Mouse (Mus musculus): ENCODE results near the gene Nfyb.
A peak's percentile ranks its signal among the peaks of the same experiment; 100 is the strongest.

The Nfyb gene

DNA sequence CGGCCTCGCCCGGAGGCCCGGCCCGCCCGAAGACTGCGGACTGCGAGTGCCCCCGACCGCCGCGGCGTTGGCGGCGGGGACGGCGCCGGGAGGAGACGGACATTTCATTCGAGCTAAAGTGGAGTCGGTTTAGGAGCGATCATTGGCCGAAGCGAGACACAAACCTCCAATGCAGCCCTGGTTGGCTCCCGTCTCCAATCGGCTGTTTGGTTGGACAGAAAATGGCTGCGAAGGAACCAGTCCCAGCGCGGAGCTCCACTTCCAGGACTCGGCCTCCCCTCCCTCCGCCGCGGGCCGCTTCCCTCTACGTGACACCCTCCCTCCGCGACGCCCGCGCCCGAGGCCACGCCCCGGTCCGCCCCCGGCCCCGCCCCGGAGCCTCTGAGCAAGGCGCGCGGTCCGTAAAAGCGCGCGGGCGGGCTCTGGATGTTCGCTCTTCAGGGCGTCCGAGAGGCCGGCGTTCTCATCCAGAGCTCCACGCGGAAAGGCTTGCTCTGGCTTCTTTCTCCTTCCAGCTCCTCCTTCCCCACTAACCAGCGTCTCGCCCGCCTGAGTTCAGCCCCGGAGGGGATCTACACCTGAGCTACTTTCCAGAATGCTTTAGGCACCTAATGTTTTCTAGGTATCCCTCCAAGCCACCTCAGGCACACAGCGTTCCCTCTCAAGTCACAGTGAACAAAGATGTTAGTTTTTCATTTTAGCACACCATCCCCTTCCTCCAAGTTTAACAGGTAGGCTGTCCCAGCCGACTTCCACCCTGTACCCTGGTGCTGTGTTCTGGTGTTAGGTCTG is at the start of gene Nfyb:
Gene Nfyb (minus strand): TSS at position 305 of the 792 bp plus-strand sequence.
- DNase-seq (ENCODE audit: low read depth, low spot score) = peak; percentile 97

DNA sequence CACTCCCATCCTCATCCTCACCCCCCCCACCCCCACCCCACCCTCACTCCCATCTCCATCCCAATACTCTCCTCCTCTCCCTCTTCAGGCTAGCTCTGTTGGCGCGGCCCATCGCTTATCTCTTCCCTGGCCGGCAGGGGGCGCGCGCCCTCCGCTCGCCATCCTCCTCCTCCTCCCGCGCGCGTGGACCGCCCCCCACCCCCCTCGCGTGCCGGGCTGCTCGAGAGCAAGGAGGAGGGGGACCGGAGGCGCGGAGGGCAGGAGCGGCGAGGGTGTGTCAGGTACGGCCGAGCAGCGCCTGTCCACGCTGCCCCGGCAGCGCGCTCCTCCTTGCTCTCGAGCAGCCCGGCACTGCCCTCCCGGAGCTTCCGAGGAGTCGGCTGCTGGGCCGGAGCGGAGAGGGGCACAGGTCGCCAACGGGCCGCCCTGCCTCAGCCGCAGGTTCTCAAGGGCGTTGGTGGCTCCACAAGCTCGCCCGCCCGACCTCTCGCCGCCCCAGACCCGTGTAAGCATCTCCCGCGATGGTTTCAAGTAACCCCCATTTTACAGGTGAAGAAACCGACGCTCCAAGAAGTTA is 48.0 kb upstream of the Nfyb start:
- DNase-seq (ENCODE audit: low read depth, low spot score) = peak; percentile 79

DNA sequence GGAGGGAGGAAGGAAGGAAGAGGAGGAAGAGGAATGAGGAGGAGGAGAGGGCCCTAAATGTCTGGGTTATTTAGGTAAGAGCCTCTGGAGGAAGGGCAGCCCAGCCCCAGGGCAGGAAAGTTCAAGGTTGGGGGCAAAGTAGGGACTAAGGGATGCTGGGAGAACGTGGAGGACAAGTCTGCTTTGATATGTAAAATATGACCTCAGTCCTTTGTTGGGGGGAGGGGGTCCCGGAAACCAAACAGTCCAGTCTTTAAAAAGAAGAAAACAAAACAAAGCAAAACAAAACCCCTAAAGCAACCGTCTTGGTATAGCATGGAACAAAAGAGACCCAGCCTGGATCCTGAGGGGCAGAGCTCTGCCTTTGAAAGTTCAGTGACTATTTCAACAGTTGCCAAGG is 45.4 kb upstream of the Nfyb start:
- no peak for DNase-seq (ENCODE audit: low read depth, low spot score)

DNA sequence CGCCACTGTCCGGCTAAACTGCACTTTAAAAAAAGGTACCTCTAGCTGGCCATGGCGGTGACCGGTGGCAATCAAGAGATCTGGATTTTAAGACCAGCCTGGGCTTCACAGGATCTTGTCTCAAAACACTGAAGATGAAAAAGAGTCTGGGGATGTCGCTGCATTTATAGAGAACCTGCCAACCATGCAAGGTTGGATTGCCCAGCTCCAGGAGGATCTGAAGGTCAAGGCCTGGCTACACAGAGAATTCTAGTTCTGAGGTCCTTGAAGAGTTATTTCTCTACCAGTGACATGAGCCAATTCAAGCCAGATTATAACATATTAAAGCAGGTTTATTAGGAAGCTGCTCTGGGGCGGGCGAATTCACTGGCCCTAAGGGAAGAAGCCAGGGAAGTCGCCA is 44.9 kb upstream of the Nfyb start:
- no peak for DNase-seq (ENCODE audit: low read depth, low spot score)

DNA sequence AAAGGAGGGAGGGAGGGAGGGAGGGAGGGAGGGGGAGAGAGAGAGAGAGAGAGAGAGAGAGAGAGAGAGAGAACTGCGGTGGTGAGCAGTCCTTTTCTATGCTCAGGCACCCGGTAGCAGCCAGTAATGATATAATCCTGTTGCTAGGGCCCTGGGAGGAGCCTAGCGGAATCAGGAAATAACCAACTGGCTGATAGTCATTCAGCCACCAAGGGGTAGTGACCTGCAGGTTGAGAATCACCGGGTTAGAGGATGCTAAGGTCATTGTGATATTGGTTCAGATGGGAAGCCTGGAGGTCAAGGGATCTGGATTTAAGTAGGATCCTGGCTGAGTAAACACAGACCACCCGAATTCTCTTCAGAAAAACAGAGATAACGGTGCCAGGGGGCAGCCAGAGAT is 44.2 kb upstream of the Nfyb start:
- no peak for DNase-seq (ENCODE audit: low read depth, low spot score)

DNA sequence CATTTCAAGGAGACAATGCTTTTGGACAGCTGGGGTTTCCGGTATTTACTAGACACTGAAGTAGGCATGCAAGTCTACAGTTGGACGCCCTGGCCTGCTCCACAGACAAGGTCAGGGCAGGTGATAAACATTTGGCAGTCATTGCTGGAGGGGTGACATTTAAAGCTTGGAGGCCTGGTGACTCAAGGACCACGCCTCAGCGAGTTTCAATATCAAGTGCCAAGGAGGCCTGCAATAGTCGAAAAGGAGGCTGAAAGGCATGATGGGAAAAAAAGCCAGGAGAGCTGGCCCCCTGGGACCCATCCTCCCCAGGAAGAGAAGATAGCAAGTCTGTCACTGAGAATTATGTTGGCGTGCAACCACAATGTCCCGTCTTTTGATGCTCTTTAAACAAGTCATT is 43.3 kb upstream of the Nfyb start:
- no peak for DNase-seq (ENCODE audit: low read depth, low spot score)

DNA sequence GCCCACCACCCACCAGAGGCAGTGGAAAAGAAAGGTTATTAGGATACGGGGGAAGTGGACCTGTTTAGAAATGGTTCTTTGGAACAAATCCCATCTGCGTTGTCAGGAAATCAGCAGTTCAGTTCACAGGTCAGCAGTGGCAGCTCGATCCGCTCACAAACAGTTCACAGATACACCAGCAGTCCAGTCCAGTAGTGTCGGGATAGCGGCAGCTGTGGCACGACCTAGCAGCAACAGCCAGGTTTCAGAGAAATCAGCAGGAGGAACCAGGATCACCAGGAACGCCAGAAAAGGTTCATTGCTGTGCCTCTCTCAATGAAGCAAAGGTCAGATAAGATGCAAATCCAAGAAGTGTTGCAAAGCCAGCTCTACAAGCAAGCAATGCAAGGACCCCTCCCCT is 42.5 kb upstream of the Nfyb start:
- no peak for DNase-seq (ENCODE audit: low read depth, low spot score)

DNA sequence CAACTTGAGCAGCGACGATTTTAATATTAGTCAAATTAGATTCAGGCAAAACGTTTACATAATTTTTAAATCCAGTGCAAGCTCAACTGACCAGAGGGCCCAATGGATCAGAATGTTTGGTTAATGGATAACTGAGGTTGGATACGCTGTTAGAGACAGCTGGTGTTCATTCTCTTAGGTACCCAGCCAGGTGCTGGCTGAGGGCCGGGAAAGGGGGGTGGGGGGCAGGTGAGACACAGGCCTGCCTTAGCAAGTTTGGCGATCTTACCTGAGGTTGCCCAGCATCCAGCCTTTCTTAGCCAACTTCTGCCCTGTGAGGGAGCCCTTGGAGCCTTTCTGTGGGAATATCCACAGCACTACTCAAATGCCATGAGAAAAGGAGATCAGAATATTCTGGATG is 41.2 kb upstream of the Nfyb start:
- DNase-seq (ENCODE audit: low read depth, low spot score) = no peak

DNA sequence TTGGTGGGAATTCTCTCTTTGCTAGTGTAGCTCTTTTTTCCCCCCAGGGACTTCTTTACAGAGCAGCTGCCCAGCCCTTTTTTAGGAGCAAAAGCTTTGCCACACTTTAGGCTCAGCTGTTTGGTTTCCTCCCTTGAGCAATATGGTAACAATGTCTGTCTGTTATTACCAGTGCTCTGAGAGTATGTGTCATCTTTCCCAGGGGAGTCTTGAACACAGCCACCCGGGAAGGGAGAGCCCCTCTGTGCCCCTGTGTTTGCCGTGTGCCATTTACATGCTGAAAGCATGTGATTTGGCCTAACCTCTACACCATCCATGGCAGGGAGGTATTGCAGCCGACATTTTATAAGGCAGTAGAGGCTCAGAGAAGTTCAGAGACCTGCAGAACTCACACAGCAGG is 40.5 kb upstream of the Nfyb start:
- no peak for DNase-seq (ENCODE audit: low read depth, low spot score)

DNA sequence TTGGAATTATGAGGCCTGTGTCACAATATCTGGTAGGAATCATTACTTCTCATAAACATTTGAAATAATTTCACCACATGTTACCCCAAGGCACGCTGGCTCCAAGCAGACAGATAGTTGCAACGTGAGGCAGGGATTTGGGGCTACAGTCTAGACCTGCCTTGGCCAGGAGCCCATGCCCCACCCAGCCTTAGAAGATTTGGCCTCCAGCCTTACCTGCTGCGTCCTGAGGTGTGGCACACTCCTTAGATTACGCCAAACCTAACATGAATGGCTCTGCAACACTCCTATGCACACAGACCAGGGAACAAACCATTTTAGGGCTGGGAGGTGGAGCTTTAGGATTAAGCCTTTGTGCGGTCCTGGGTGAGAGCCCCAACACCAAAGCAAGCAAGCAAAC is 36.1 kb upstream of the Nfyb start:
- DNase-seq (ENCODE audit: low read depth, low spot score) = no peak

DNA sequence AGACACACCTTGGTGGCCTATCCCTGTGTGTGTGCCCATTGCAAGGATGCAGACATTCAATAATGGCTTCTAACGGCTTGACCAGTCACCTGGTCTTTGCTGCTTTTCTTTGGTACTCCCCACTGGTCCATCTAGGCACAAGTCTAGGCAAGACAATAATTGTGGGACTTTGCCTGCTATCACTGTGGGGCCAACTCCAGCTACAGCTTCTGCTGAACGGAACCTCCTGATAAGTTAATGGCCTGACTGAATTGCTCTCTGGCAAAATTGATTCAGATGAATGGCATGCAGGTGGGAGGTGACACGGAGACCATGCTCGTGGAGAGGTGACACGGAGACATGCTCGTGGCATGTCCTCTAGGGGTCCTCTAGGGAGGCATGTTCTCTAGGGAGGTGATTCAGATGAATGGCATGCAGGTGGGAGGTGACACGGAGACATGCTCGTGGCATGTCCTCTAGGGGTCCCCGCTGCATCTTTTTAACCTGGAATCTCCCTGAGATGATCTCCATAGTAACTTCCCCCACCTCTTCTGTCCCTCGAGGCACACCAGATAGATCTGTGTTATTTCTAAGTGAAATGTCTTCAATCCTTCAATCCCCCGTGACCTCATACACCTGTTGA is 34.5 kb upstream of the Nfyb start:
- DNase-seq (ENCODE audit: low read depth, low spot score) = no peak

DNA sequence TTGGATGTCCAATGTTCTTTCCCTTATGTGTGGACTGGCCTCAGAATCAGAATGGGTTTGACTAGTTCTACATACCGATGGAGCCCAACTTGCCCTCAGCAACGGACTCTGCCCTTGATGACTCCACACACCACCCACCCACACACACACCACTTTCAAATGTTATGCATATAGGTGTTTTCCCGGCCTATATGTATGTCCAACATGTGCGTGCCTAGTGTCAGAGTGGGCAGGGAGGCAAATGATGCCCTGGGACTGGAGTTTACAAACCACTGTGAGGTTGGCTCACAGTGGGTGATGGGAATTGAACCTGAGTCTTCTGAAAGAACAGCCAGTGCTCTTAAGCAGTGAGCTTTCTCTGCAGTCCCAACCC is 33.2 kb upstream of the Nfyb start:
- no peak for DNase-seq (ENCODE audit: low read depth, low spot score)

DNA sequence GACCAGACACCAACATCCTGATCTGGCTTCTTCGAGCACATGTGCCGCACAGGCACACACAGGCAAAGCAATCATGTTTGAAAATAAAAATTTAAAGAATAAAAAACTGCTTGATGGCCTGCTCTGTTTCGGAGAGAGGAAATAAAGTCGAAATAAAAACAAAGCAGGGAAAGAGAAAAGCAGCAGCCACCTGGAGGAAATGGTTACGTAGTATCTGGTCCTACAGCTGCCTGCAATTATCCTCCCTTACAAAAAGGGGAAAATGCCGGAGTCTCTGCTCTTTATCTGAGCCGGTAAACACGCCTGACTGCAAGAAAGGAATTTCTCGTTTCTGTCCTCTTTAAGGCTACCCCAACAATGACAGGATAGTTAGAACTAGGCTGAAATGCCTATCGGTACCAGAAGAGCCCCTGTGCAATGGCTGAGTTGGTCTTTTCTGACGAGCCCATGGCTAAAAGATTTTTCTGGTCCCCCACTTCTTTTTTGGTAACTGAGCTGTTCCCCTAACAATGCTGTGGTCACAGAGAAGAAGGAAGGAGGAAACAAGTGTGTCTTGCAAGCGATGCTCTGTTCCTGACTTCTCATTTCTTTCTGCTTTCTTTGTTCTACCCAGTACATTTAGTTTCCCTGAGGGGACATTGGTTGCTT is 32.7 kb upstream of the Nfyb start:
- no peak for DNase-seq (ENCODE audit: low read depth, low spot score)

DNA sequence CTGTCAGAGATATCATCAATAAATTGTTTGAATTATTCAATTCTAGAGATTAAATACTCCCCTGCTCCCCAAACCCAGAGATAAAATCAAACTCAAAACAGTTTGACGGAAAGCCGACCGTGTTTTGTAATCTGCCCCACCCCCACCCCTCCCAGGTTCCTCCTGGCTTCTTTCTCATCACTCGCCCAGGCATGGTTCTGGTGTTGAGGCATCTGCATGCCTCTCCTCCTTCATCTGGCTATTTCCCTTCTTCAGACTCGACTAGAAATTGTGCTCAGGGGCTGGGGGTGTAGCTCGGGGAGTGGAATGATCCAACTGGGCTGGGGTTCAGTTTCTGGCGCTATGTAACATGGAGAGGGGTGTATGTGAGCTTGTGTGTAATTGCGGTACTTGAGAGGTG is 31.8 kb upstream of the Nfyb start:
- DNase-seq (ENCODE audit: low read depth, low spot score) = no peak

DNA sequence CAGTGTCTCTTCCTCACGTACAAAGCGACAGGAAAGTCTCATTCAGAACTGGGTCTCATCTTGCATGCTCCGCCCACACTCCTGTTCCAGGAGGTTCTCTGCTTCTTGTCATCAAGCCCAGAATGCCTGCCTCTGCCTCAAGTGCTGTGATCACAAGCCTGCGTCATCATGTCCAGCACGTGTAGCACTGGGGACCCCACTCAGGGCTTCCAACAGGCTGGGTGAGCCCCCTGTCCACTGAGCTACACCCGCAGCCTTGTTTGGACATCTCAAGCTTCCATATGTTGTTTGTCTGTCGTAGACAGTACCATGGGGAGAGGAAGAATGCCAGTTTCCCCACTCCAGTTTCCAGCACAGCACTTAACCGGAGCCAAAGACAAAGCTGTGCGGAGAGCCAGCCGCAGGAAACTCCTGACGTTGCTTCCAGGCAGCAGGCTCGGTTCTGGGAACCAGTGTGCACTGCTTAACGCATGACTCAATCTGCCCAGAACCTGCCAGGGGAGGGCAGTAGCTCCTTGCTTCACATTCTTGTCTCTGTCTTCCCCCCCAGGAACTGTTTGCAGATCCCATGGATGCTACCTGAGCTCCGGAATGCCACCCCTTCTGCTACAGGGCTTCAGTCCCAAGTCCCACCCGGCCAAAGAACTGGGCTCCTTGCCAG is 31.3 kb upstream of the Nfyb start:
- no peak for DNase-seq (ENCODE audit: low read depth, low spot score)

DNA sequence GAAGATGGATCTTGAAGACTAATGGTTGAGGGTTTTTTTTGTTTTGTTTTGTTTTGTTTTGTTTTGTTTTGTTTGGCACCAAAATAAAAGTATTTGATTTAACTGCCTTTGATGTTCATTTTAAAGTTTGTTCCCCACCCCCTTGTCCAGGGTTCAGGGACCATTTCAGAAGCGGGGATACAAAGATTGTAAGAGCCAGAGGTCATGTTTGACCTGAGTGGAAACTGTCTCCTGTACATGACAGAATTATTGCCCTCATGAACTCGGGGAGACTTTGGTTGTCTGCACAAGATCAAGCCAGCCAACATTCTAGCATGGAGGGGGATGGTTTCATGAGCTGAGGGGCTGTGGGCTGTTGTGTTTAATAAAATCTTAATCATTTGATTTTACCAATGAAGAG is 28.4 kb upstream of the Nfyb start:
- no peak for DNase-seq (ENCODE audit: low read depth, low spot score)

DNA sequence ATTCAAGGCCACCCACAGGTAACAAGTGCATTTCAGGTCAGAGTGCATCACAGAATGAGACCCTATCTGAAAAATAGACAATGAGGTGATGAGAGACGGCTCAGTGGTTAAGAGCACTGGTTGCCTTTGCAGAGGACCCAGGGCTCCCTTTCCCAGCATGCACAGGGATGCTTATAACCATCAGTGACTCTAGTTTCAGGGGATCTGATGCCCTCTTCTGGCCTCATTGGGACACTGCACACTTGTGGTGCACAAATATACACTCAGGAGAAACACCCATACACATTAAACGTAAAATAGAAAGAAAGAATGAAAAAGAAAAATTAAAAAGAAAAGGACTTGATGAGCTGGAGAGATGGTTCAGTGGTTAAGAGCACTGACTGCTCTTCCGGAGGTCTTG is 27.8 kb upstream of the Nfyb start:
- no peak for DNase-seq (ENCODE audit: low read depth, low spot score)

DNA sequence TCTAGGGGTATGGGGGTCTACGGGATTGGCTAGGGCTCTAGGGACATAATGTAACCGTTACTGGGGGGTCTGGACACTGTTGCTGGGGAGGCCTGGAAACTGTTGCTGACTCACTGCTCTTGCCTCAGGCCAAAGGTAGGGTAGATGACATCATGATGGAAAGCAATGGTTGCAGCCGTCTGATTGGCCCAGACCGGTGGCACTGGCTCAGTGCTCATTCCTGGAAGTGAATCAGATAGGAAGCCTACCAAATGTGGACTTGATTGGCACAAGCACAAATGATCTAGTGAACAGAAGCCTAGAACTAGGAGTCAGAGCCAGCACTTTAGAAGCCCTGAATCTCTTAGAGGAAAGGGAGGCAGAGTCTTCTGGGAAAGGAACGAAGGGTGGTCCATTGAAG is 26.6 kb upstream of the Nfyb start:
- DNase-seq (ENCODE audit: low read depth, low spot score) = no peak

DNA sequence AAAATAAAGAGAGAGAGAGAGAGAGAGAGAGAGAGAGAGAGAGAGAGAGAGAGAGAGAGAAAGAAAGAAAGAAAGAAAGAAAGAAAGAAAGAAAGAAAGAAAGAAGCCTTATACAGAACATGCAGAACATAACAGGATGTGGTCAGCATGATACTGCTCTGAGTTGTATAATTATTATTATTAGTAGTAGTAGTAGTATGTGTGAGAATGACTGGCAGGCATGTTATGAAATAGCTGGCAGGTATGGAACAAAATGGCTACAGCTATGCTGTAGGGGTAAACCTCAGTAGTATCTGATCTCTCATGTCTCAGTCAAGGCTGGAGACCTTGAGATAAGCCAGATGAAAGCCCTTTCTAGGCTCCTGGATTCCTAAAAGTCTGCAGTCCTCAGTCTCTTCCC is 25.2 kb upstream of the Nfyb start:
- no peak for DNase-seq (ENCODE audit: low read depth, low spot score)

DNA sequence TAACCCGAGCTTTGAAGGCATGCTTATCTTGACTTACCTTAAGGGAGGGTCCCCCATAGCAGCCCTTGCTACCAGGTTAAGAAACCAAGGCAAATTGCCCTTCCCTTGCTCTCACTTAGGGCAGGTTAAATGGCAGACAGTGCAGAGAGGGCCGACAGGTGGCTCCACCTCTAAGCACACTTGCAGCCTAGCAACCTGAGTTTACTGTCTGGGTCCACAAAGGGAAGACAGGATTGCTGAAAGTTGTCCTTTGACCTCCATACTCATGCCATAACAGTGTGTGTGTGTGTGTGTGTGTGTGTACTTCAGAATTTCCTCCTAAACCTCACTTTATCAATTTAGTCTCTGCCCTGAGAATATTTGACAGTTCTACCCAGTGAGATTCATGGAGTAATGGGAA is 18.5 kb upstream of the Nfyb start:
- DNase-seq (ENCODE audit: low read depth, low spot score) = no peak

DNA sequence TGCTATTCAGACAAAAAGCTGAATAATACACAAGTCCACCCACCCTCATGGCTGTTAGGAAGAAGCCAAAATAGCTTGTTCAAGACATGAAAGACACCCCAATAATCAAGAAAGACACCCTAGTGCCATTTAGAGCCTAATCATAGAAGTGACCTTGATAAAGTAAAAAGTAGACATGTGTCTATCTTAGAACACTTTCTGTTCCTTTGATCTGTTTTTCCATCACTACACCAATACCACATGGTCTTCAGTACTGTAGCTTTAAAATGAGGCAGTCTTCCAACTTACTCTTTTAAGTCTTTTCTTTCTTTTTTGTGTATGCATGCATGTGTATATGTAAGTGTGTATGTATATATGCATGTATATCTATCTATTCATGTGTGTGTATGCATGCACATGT is 16.9 kb upstream of the Nfyb start:
- no peak for DNase-seq (ENCODE audit: low read depth, low spot score)

DNA sequence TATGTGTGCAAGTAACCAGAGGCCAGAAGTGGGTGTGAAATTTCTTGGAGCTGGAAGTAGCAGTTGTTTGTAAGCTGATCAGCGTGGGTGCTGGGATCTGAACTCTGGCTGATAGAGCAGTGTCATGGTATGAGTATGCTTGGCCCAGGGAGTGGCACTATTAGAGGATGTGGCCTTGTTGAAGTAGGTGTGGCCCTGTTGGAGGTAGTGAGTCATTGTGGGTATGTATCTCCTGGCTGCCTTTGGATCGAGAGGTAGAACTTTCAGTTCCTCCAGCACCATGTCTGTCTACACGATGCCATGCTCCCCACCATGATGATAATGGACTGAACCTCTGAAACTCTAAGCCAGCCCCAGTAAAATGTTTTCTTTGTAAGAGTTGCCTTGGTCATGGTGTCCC is 16.4 kb upstream of the Nfyb start:
- DNase-seq (ENCODE audit: low read depth, low spot score) = no peak
